Mouse (Mus musculus) ES-Bruce4 (cell line): ENCODE data around the gene Ssbp4.
"Not testable (repeated sequence)": the region's sequence is repeated elsewhere in the genome, so short reads cannot be mapped to it uniquely, and the experiment has no call there.

ENCODE experiments used
- CTCF ChIP-seq: IDR thresholded peaks from one replicate; pipeline ENCODE4 v1.8.1; 2011; ENCODE audit warnings: low read depth, low read length
- EP300 ChIP-seq: IDR thresholded peaks from 2 replicates; pipeline ENCODE4 v1.6.1; 2011; ENCODE audit warnings: low read depth, low read length; ENCODE audit not compliant: insufficient read depth
- POLR2A ChIP-seq: IDR thresholded peaks from one replicate; pipeline ENCODE4 v1.8.1; 2011; ENCODE audit warnings: low read length; ENCODE audit not compliant: insufficient read depth

DNA sequence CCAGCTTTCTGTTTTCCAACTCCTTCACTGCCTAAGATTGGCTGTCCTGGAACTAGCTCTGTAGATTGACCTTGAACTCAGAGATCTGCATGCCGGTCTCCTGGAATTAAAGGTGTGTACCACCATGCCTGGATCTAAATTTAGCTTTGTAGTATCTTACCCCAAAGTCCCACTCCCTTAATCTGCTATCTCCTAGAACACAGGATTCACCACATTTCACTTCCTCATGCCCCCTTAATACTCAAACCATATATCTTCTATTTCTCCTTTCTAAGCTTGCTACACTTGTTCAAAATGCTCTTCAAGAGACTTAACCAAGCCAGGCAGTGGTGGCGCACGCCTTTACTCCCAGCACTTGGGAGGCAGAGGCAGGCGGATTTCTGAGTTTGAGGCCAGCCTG is 20.7 kb downstream of the Ssbp4 start:
- not testable (repeated sequence) for TF ChIP-seq POLR2A, CTCF, EP300
